Mouse (Mus musculus): ENCODE measurements at regions not wholly inside any gene's neighbourhood (a gene's known extent, or its start where the extent isn't known, plus 50 kb on each side); places are given as distances from the start of the nearest gene placed in this dataset.

GRCm38 (mm10) chr2:79571910-79572309 is 63.2 kb upstream of the Itprid2 start:
- H3K4me3 ChIP-seq (ENCODE audit: low read depth, low read length), result no peak overlapping the region
- H3K9me3 ChIP-seq (replicated peaks), result no peaks in the 10 kb centered on the region
- no peaks in the 10 kb centered on the region for H3K36me3 ChIP-seq (replicated peaks)
- ATAC-seq (ENCODE audit: extremely low read depth, insufficient number of reproducible peaks, low FRiP score, poor library complexity, severe bottlenecking), result no peak
- H3K4me1 ChIP-seq (ENCODE audit: insufficient read depth, low read depth, low read length), result peaks cover 5% of the 10 kb centered on the region; the same call in 1 of the 2 replicates
- DNase-seq (ENCODE audit: low spot score), result no peak
- TF ChIP-seq TAL1 (conservative IDR thresholded peaks at IDR 0.05; ENCODE audit: low read depth, low read length), result no peak
- no peak for TF ChIP-seq POLR2AphosphoS5 (IDR thresholded peaks at IDR 0.05; ENCODE audit: insufficient replicate concordance, low read depth, low read length)
- TF ChIP-seq GATA1 (IDR thresholded peaks at IDR 0.05; ENCODE audit: borderline replicate concordance, low read length), result no peak
- TF ChIP-seq CTCF (IDR thresholded peaks at IDR 0.05; ENCODE audit: low read depth, low read length), result no peak
- no peak for TF ChIP-seq GATA2 (IDR thresholded peaks at IDR 0.05; ENCODE audit: borderline replicate concordance, low read depth, low read length)
- H3K27me3 ChIP-seq (ENCODE audit: insufficient read depth, low read length), result peaks cover 7% of the 10 kb centered on the region; the same call in 1 of the 2 replicates

GRCm38 (mm10) chr2:79575074-79575473 is 60.1 kb upstream of the Itprid2 start:
- no peak for TF ChIP-seq GATA1 (IDR thresholded peaks at IDR 0.05; ENCODE audit: borderline replicate concordance, low read length)
- TF ChIP-seq CTCF (IDR thresholded peaks at IDR 0.05; ENCODE audit: low read depth, low read length), result no peak
- no peak for TF ChIP-seq TAL1 (conservative IDR thresholded peaks at IDR 0.05; ENCODE audit: low read depth, low read length)
- TF ChIP-seq POLR2AphosphoS5 (IDR thresholded peaks at IDR 0.05; ENCODE audit: insufficient replicate concordance, low read depth, low read length), result no peak
- TF ChIP-seq GATA2 (IDR thresholded peaks at IDR 0.05; ENCODE audit: borderline replicate concordance, low read depth, low read length), result no peak
- ATAC-seq (ENCODE audit: extremely low read depth, insufficient number of reproducible peaks, low FRiP score, poor library complexity, severe bottlenecking), result no peak
- Histone ChIP-seq H3K4me1 (ENCODE audit: insufficient read depth, low read depth, low read length) (peaks cover 5% of the 10 kb centered on the region; the same call in 1 of the 2 replicates), H3K4me3 (ENCODE audit: low read depth, low read length) (no peak overlapping the region), H3K27me3 (ENCODE audit: insufficient read depth, low read length) (peaks cover 2% of the 10 kb centered on the region; the same call in 1 of the 2 replicates), H3K9me3 (replicated peaks) (no peaks in the 10 kb centered on the region), H3K36me3 (replicated peaks) (no peaks in the 10 kb centered on the region)
- DNase-seq (ENCODE audit: low spot score), result no peak

- ATAC-seq (ENCODE audit: extremely low read depth, insufficient number of reproducible peaks, low FRiP score, poor library complexity, severe bottlenecking), result no peak
- H3K4me1 ChIP-seq (ENCODE audit: insufficient read depth, low read depth, low read length), result no peaks in the 10 kb centered on the region
These were observed 50.0 kb upstream of the Itprid2 start for GRCm38 (mm10) chr2:79585022-79585774.

More at GRCm38 (mm10) chr2:79585022-79585774, 50.0 kb upstream of the Itprid2 start:
- DNase-seq (ENCODE audit: low spot score), result no peak
- Histone ChIP-seq H3K36me3 (replicated peaks) (no peaks in the 10 kb centered on the region), H3K27me3 (ENCODE audit: insufficient read depth, low read length) (peaks cover 17% of the 10 kb centered on the region; the same call in 1 of the 2 replicates), H3K9me3 (replicated peaks) (no peaks in the 10 kb centered on the region), H3K4me3 (ENCODE audit: low read depth, low read length) (no peak overlapping the region)
- no peak for TF ChIP-seq TAL1 (conservative IDR thresholded peaks at IDR 0.05; ENCODE audit: low read depth, low read length)
- no peak for TF ChIP-seq POLR2AphosphoS5 (IDR thresholded peaks at IDR 0.05; ENCODE audit: insufficient replicate concordance, low read depth, low read length)
- no peak for TF ChIP-seq GATA2 (IDR thresholded peaks at IDR 0.05; ENCODE audit: borderline replicate concordance, low read depth, low read length)
- TF ChIP-seq CTCF (IDR thresholded peaks at IDR 0.05; ENCODE audit: low read depth, low read length), result no peak
- TF ChIP-seq GATA1 (IDR thresholded peaks at IDR 0.05; ENCODE audit: borderline replicate concordance, low read length), result no peak
